Mouse (Mus musculus) stomach, embryonic 14.5 days (tissue): Measurements from ENCODE around the gene Dnmt3c. TPM values are rescaled to one million over a fixed set of nuclear protein-coding genes. Genes with fewer than 3 reads are reported as not detected.

ENCODE experiments used
- ATAC-seq: fragments of 200-750 bp; cut with Nextera tagmentation; 2 replicates; pipeline ENCODE4 v1.8.0; 2017; ENCODE audit warnings: low read depth, moderate TSS enrichment; ENCODE audit not compliant: insufficient number of reproducible peaks, insufficient read depth, low FRiP score
- H3K27ac ChIP-seq: fragments of 300-500 bp; sonication (generic); 2 replicates; pipeline ENCODE4 v1.5.1; 2014; ENCODE audit warnings: mild to moderate bottlenecking, low read length, moderate library complexity, mixed read lengths
- H3K27me3 ChIP-seq: fragments of 300-500 bp; sonication (generic); 2 replicates; pipeline ENCODE4 v1.6.1; 2014; ENCODE audit warnings: low read length, control low read depth, mixed read lengths; ENCODE audit not compliant: control insufficient read depth, insufficient read depth
- H3K36me3 ChIP-seq: fragments of 300-500 bp; sonication (generic); 2 replicates; pipeline ENCODE4 v1.6.1; 2014; ENCODE audit warnings: mild to moderate bottlenecking, control low read depth, low read length, moderate library complexity, mixed read lengths; ENCODE audit not compliant: control insufficient read depth, insufficient read depth
- H3K4me1 ChIP-seq: fragments of 300-500 bp; sonication (generic); 2 replicates; pipeline ENCODE4 v1.6.1; 2014; ENCODE audit warnings: low read length, control low read depth, mixed read lengths; ENCODE audit not compliant: control insufficient read depth, insufficient read depth
- H3K4me2 ChIP-seq: fragments of 300-500 bp; sonication (generic); replicated peaks from 2 replicates; pipeline ENCODE4 v1.6.1; 2014; ENCODE audit warnings: low read depth, low read length, control low read depth
- H3K4me3 ChIP-seq: fragments of 300-500 bp; sonication (generic); 2 replicates; pipeline ENCODE4 v1.5.1; 2014; ENCODE audit warnings: low read depth, low read length, control low read depth
- H3K9ac ChIP-seq: fragments of 300-500 bp; sonication (generic); replicated peaks from 2 replicates; pipeline ENCODE4 v1.6.1; 2014; ENCODE audit warnings: low read depth, mild to moderate bottlenecking, control low read depth, low read length, moderate library complexity, mixed read lengths
- H3K9me3 ChIP-seq: fragments of 300-500 bp; sonication (generic); 2 replicates; pipeline ENCODE4 v1.6.1; 2016; ENCODE audit warnings: low read depth, low read length, control low read depth; ENCODE audit not compliant: control insufficient read depth
- WGBS: fragments of 180-500 bp; shearing (Covaris S2); extraction: QIAGEN DNeasy Blood & Tissue Kit; methylation state at CpG from one replicate; pipeline ENCODE4 v1.1.7; 2014; 5-methylcytosine and 5-hydroxymethylcytosine counted together
- polyA plus RNA-seq: library from polyadenylated mRNA; unstranded; fragments of >200 nt; fragmentation: Nextera tagmentation; extraction: Ambion mirVana; gene quantifications from 2 replicates; pipeline ENCODE4 v1.2.1, GENCODE M21; 2014

The Dnmt3c gene
- polyA plus RNA-seq, 1 experiment from 2014 or later: 0.16 TPM

- Histone ChIP-seq H3K9me3 (no peaks in the 10 kb centered on the region; the same call in 1 of the 2 replicates), H3K9ac (no peak overlapping the region), H3K4me1 (no peaks in the 10 kb centered on the region), H3K27me3 (no peaks in the 10 kb centered on the region), H3K4me3 (no peak overlapping the region), H3K4me2 (no peak overlapping the region), H3K27ac (no peak overlapping the region), H3K36me3 (no peaks in the 10 kb centered on the region)
- 81% methylated on average over 2 of the region's 2 CpGs for WGBS
- ATAC-seq: no peak
Measured at GRCm38 (mm10) chr2:153724871-153725270, 28.4 kb downstream of the Dnmt3c start.

GRCm38 (mm10) chr2:153725291-153725690 is 28.8 kb downstream of the Dnmt3c start:
- Histone ChIP-seq H3K4me2 (no peak overlapping the region), H3K9me3 (no peaks in the 10 kb centered on the region; the same call in 1 of the 2 replicates), H3K27me3 (no peaks in the 10 kb centered on the region), H3K4me3 (no peak overlapping the region), H3K36me3 (no peaks in the 10 kb centered on the region), H3K27ac (no peak overlapping the region), H3K4me1 (no peaks in the 10 kb centered on the region), H3K9ac (no peak overlapping the region)
- 85% methylated on average over 4 of the region's 4 CpGs for WGBS
- no peak for ATAC-seq

- no peak for ATAC-seq
- Histone ChIP-seq H3K4me3 (no peak overlapping the region), H3K27me3 (no peaks in the 10 kb centered on the region), H3K4me2 (no peak overlapping the region), H3K9me3 (no peaks in the 10 kb centered on the region), H3K36me3 (no peaks in the 10 kb centered on the region), H3K4me1 (no peaks in the 10 kb centered on the region), H3K27ac (no peak overlapping the region), H3K9ac (no peak overlapping the region)
- WGBS: 89% methylated on average over 4 of the region's 4 CpGs
Measured at GRCm38 (mm10) chr2:153734033-153734432, 37.6 kb downstream of the Dnmt3c start.

- H3K4me2 ChIP-seq: peak within 1 kb of the TSS; percentile 85
- H3K9ac ChIP-seq: peak within 1 kb of the TSS; percentile 87
- H3K4me1 ChIP-seq: peaks cover 11% of the 10 kb centered on the region
- ATAC-seq: peak; percentile 98
- H3K27ac ChIP-seq: peak within 1 kb of the TSS; percentile 92
- H3K36me3 ChIP-seq: 0 out of 2 replicates have a peak, but pooled peaks cover 3% of the 10 kb centered on the region
- H3K27me3 ChIP-seq: no peaks in the 10 kb centered on the region
- no peaks in the 10 kb centered on the region for H3K9me3 ChIP-seq
- 11% methylated on average over 58 of the region's 58 CpGs for WGBS
- H3K4me3 ChIP-seq: peak within 1 kb of the TSS; percentile 65
Measured at GRCm38 (mm10) chr2:153740500-153741436, 44.3 kb downstream of the Dnmt3c start, which contains the start of gene Mapre1. Mapre1 (plus strand) TSS chr2:153741274.

- peak overlapping the region; percentile 92 for H3K27ac ChIP-seq
- H3K4me3 ChIP-seq: peak overlapping the region; percentile 65
- peak; percentile 82 for ATAC-seq
- peak overlapping the region; percentile 87 for H3K9ac ChIP-seq
- H3K4me2 ChIP-seq: peak overlapping the region; percentile 85
- H3K36me3 ChIP-seq: 0 out of 2 replicates have a peak, but pooled peaks cover 5% of the 10 kb centered on the region
- peaks cover 11% of the 10 kb centered on the region for H3K4me1 ChIP-seq
- H3K27me3 ChIP-seq: no peaks in the 10 kb centered on the region
- WGBS: under 1% methylated on average over 49 of the region's 56 CpGs
- H3K9me3 ChIP-seq: no peaks in the 10 kb centered on the region
Measured at GRCm38 (mm10) chr2:153741437-153742065, 45.1 kb downstream of the Dnmt3c start.

GRCm38 (mm10) chr2:153747994-153748393 is 51.5 kb downstream of the Dnmt3c start:
- Histone ChIP-seq H3K4me1 (peaks cover 3% of the 10 kb centered on the region; the same call in 1 of the 2 replicates), H3K4me2 (no peak overlapping the region), H3K4me3 (no peak overlapping the region), H3K27ac (no peak overlapping the region), H3K9me3 (no peaks in the 10 kb centered on the region), H3K9ac (no peak overlapping the region), H3K36me3 (peaks cover 16% of the 10 kb centered on the region; the same call in 1 of the 2 replicates), H3K27me3 (no peaks in the 10 kb centered on the region)
- no peak for ATAC-seq

GRCm38 (mm10) chr2:153750363-153750762 is 53.9 kb downstream of the Dnmt3c start:
- peaks cover 16% of the 10 kb centered on the region; the same call in 1 of the 2 replicates for H3K36me3 ChIP-seq
- H3K4me3 ChIP-seq: no peak overlapping the region
- H3K27ac ChIP-seq: no peak overlapping the region
- H3K27me3 ChIP-seq: no peaks in the 10 kb centered on the region
- ATAC-seq: no peak
- no peaks in the 10 kb centered on the region for H3K4me1 ChIP-seq
- H3K9ac ChIP-seq: no peak overlapping the region
- no peak overlapping the region for H3K4me2 ChIP-seq
- no peaks in the 10 kb centered on the region for H3K9me3 ChIP-seq
- 89% methylated on average over 2 of the region's 2 CpGs for WGBS

- H3K36me3 ChIP-seq: peaks cover 78% of the 10 kb centered on the region
- H3K9ac ChIP-seq: no peak overlapping the region
- H3K27me3 ChIP-seq: no peaks in the 10 kb centered on the region
- WGBS: 87% methylated on average over 5 of the region's 5 CpGs
- ATAC-seq: no peak
- H3K4me1 ChIP-seq: no peaks in the 10 kb centered on the region
- no peak overlapping the region for H3K4me2 ChIP-seq
- H3K27ac ChIP-seq: no peak overlapping the region
- no peaks in the 10 kb centered on the region for H3K9me3 ChIP-seq
- H3K4me3 ChIP-seq: no peak overlapping the region
Measured at GRCm38 (mm10) chr2:153762121-153762520, 65.7 kb downstream of the Dnmt3c start.
